Mouse (Mus musculus): ENCODE data around the gene Cct8.
"Not testable (repeated sequence)": the region's sequence is repeated elsewhere in the genome, so short reads cannot be mapped to it uniquely, and the experiment has no call there.

Gene Cct8

GRCm38 (mm10) chr16:87495716-87496447, at the start of gene Cct8:
Gene Cct8, minus strand, starts transcription at chr16:87495873.
- peak; percentile 99 for DNase-seq (ENCODE audit: low spot score)

- DNase-seq (ENCODE audit: low spot score) = no peak
Measured at GRCm38 (mm10) chr16:87528755-87529154, 33.1 kb upstream of the Cct8 start.

GRCm38 (mm10) chr16:87527553-87528249, 32.0 kb upstream of the Cct8 start:
- DNase-seq (ENCODE audit: low spot score) = no peak

GRCm38 (mm10) chr16:87524228-87524627, 28.6 kb upstream of the Cct8 start:
- DNase-seq (ENCODE audit: low spot score) = no peak

- DNase-seq (ENCODE audit: low spot score) = no peak
Measured at GRCm38 (mm10) chr16:87512331-87512730, 16.7 kb upstream of the Cct8 start.

GRCm38 (mm10) chr16:87511706-87512105, 16.0 kb upstream of the Cct8 start:
- no peak for DNase-seq (ENCODE audit: low spot score)

GRCm38 (mm10) chr16:87501304-87502078, 5.8 kb upstream of the Cct8 start:
- DNase-seq (ENCODE audit: low spot score) = peak; percentile 49

GRCm38 (mm10) chr16:87499556-87499955, 3.9 kb upstream of the Cct8 start:
- no peak for DNase-seq (ENCODE audit: low spot score)

GRCm38 (mm10) chr16:87497171-87497570, 1.5 kb upstream of the Cct8 start:
- DNase-seq (ENCODE audit: low spot score) = no peak

GRCm38 (mm10) chr16:87496728-87497127, 1.1 kb upstream of the Cct8 start:
- no peak for DNase-seq (ENCODE audit: low spot score)

- no peak for DNase-seq (ENCODE audit: low spot score)
Measured at GRCm38 (mm10) chr16:87494955-87495655, 568 bp downstream of the Cct8 start.

GRCm38 (mm10) chr16:87492191-87492792, 3.4 kb downstream of the Cct8 start:
- not testable (repeated sequence) for DNase-seq (ENCODE audit: low spot score)

GRCm38 (mm10) chr16:87488605-87489004, 7.1 kb downstream of the Cct8 start:
- DNase-seq (ENCODE audit: low spot score) = no peak

GRCm38 (mm10) chr16:87486739-87487138, 8.9 kb downstream of the Cct8 start:
- no peak for DNase-seq (ENCODE audit: low spot score)

- no peak for DNase-seq (ENCODE audit: low spot score)
Measured at GRCm38 (mm10) chr16:87484367-87484766, 11.3 kb downstream of the Cct8 start.

- DNase-seq (ENCODE audit: low spot score) = no peak
Measured at GRCm38 (mm10) chr16:87470579-87470978, 25.1 kb downstream of the Cct8 start.

GRCm38 (mm10) chr16:87458752-87459151, 36.9 kb downstream of the Cct8 start:
- DNase-seq (ENCODE audit: low spot score) = no peak

- DNase-seq (ENCODE audit: low spot score) = no peak
Measured at GRCm38 (mm10) chr16:87455180-87455611, 40.5 kb downstream of the Cct8 start.

- peak; percentile 96 for DNase-seq (ENCODE audit: low spot score)
Measured at GRCm38 (mm10) chr16:87454419-87455179, 41.1 kb downstream of the Cct8 start, which contains the start of gene Usp16. Gene Usp16, plus strand, starts transcription at chr16:87454703.

GRCm38 (mm10) chr16:87453226-87453625, 42.4 kb downstream of the Cct8 start:
- no peak for DNase-seq (ENCODE audit: low spot score)

- no peak for DNase-seq (ENCODE audit: low spot score)
Measured at GRCm38 (mm10) chr16:87445528-87445927, 50.1 kb downstream of the Cct8 start.

Data from testis, postnatal 10 days (tissue).